Mouse (Mus musculus) small intestine, adult 2 months (tissue): ENCODE data around the gene Rac3.

Source experiments
- CTCF ChIP-seq: fragments of 200-500 bp; IDR thresholded peaks from 2 replicates; pipeline ENCODE4 v1.5.1; 2012; ENCODE audit warnings: low read depth, mild to moderate bottlenecking, control low read depth, inconsistent platforms, low read length, moderate library complexity, mixed read lengths; ENCODE audit not compliant: insufficient replicate concordance, insufficient read length; ENCODE audit errors: extremely low read depth
- POLR2A ChIP-seq: fragments of 200-500 bp; IDR thresholded peaks from 2 replicates; pipeline ENCODE4 v1.6.1; 2012; ENCODE audit warnings: low read depth, mild to moderate bottlenecking, control low read depth, inconsistent platforms, low read length, moderate library complexity

DNA sequence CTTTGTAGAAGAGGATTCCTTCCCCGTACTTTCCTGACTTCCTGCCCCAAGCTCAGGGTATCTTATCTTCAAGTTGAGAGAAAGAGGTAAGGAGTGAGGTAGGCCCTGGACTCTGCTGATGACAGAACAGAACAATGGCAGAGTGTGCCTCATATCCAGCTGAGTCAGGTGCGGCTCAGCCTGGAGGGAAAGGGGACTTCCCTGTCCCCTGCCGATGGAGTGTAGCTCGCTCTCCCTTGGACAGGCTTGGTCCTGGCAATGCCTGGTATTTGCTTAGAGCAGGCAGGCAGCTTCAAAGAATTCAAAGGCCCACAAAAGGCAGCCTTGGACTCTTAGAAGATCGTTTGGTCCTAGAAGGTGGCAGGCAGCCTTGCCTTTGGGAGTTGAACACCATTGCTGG is 15.2 kb upstream of the Rac3 start:
- no peak for TF ChIP-seq POLR2A
- TF ChIP-seq CTCF = no peak
